Mouse (Mus musculus): ENCODE results near the gene Pid1.

DNA sequence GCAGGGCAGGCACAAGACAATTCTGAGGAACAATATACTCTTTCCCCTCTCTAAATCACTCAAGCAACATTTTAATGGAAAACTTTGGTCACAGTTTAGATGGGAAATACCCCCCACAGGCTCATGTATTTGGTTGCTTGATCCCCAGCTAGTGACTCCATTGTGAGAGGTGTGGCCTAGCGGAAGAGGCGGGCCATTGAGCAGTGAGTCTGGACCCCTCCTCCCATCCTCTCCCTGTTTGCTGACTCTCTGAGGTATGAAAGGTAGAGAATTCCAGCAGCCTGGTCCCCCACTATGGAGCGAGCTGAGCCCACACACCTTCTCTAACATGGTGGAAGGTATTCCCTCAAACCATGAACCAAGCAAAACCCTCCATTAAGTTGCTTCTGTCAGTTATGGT, 83.8 kb downstream of the Pid1 start:
- TF ChIP-seq CTCF (IDR thresholded peaks at IDR 0.05; ENCODE audit: low read depth) (no peak), EP300 (optimal IDR thresholded peaks at IDR 0.05) (no peak)

All from stomach, postnatal 0 days (tissue).